Mouse (Mus musculus) embryonic fibroblast, embryonic 13.5 days (primary cell): ENCODE results near the gene Zfp408. TPM values are rescaled to one million over a fixed set of nuclear protein-coding genes. Genes with fewer than 3 reads are reported as not detected.
"Not testable (repeated sequence)": the region's sequence is repeated elsewhere in the genome, so short reads cannot be mapped to it uniquely, and the experiment has no call there.

Experiments used
- H3K27ac ChIP-seq: 2 replicates; pipeline ENCODE4 v1.5.1; 2012; ENCODE audit warnings: low read length, control low read depth, inconsistent platforms; ENCODE audit not compliant: insufficient read depth
- H3K4me1 ChIP-seq: 2 replicates; pipeline ENCODE4 v1.6.1; 2011; ENCODE audit warnings: low read length; ENCODE audit not compliant: control insufficient read depth, insufficient read depth
- H3K4me3 ChIP-seq: 2 replicates; pipeline ENCODE4 v1.5.1; 2011; ENCODE audit warnings: mild to moderate bottlenecking, control low read depth, low read length; ENCODE audit not compliant: insufficient read depth
- CTCF ChIP-seq: IDR thresholded peaks from 2 replicates; pipeline ENCODE4 v1.5.1; 2011; ENCODE audit warnings: mild to moderate bottlenecking, control low read depth, low read length, moderate library complexity, borderline replicate concordance; ENCODE audit not compliant: insufficient read depth
- POLR2A ChIP-seq: IDR thresholded peaks from 2 replicates; pipeline ENCODE4 v1.6.1; 2011; ENCODE audit warnings: low read depth, mild to moderate bottlenecking, control low read depth, low read length, moderate library complexity
- polyA plus RNA-seq: library from polyadenylated mRNA; stranded (reverse); fragments of >200 nt; gene quantifications from 2 replicates; pipeline ENCODE4 v1.2.4, GENCODE M21; 2011; ENCODE audit warnings: low read depth; ENCODE audit not compliant: missing spikeins, insufficient read length

Gene Zfp408
- polyA plus RNA-seq, 1 experiment: 17.1 TPM

GRCm38 (mm10) chr2:91628171-91628570, 21.4 kb downstream of the Zfp408 start:
- no peak overlapping the region for H3K27ac ChIP-seq
- no peaks in the 10 kb centered on the region for H3K4me1 ChIP-seq
- H3K4me3 ChIP-seq: no peak overlapping the region
- no peak for TF ChIP-seq CTCF

- Histone ChIP-seq H3K4me1 (no peaks in the 10 kb centered on the region), H3K4me3 (no peak overlapping the region), H3K27ac (no peak overlapping the region)
- no peak for TF ChIP-seq CTCF
- no peak for TF ChIP-seq POLR2A
Observed at GRCm38 (mm10) chr2:91627486-91627885, 22.1 kb downstream of the Zfp408 start.

GRCm38 (mm10) chr2:91623366-91623765, 26.2 kb downstream of the Zfp408 start:
- H3K27ac ChIP-seq, H3K4me3 ChIP-seq, H3K4me1 ChIP-seq: not testable (repeated sequence)

DNA sequence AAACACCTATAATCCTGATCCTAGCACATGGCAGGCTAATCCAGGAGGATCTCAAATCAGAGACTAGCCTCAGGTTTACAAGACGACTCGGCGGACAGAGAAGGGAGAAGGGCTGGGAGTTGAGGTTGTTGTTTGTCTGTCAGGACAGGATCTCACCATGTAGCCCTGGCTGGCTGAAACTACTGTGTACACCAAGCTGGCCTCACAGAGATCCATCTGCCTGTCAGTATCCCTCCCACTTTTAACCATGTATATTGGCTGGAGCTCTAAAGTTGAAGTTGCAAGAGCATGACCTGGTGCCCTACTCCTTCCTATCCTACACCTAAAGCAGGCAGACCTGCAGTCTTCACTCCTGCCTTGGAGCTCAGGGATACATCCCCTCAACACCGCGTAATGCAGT, 27.2 kb downstream of the Zfp408 start:
- TF ChIP-seq CTCF: no peak
- no peak for TF ChIP-seq POLR2A
- H3K27ac ChIP-seq: no peak overlapping the region
- no peaks in the 10 kb centered on the region for H3K4me1 ChIP-seq
- no peak overlapping the region for H3K4me3 ChIP-seq

DNA sequence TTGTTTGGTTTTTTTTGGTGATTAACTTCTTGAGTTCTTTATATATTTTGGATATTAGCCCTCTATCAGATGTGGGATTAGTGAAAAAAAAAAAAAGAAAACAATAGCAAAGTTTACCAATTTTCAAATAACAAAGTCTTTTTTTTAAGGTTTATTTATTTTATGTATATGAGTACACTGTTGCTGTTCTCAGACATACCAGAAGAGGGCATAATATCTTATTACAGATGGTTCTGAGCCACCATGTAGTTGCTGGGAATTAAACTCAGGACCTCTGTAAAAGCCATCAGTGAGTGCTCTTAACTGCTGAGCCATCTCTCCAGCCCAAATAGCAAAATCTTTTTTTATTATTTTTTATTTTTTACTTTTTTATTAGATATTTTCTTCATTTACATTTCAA, 40.2 kb downstream of the Zfp408 start:
- not testable (repeated sequence) for H3K27ac ChIP-seq, H3K4me3 ChIP-seq, H3K4me1 ChIP-seq

DNA sequence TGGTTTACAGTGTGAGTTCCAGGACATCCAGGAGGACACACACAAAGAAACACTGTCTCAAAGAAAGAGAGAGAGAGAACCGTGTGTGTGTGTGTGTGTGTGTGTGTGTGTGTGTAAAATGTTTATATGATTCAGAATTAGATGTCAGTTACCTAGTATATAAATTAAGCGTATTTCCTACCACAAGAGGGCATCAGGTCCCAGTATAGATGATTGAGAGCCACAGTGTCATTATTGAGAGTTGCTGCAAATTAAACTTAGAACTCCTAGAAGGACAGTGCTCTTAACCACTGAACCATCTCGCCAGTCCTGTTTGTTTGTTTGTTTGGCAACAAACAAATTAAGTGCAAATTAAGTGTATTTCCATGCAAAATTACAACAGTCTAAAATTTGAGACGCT, 47.2 kb downstream of the Zfp408 start:
- TF ChIP-seq CTCF (no peak), POLR2A (no peak)

DNA sequence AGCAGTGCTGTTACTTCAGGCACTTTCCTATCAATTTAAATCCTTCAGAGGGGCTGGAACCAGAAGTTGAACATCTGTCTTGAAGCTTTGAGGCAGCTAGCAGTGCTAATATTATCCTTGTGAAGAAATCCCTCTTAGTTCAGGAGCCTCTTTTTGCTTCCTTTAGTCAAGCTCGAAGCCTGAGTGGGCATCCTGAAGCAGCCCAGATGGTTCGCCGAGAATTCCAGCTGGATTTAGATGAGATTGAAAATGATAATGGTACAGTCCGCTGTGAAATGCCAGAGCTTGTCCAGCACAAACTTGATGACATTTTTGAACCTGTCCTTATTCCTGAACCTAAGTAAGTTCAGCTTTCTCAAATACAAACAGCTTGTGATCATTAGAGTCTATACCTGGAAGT, 49.1 kb downstream of the Zfp408 start:
- TF ChIP-seq POLR2A: no peak
- no peak for TF ChIP-seq CTCF
- no peaks in the 10 kb centered on the region; the same call in 1 of the 2 replicates for H3K4me1 ChIP-seq
- H3K4me3 ChIP-seq: no peak overlapping the region
- H3K27ac ChIP-seq: no peak overlapping the region

More for the DNA sequence above, 47.2 kb downstream of the Zfp408 start:
- Histone ChIP-seq H3K27ac (no peak overlapping the region), H3K4me1 (no peaks in the 10 kb centered on the region; the same call in 1 of the 2 replicates), H3K4me3 (no peak overlapping the region)

Other genes starting within 250 kb of the Zfp408 start
- 36.3 and 44.5 TPM in 2 replicates for gene 1110051M20Rik, start 205.1 kb downstream of the Zfp408 start, polyA plus RNA-seq
- 5.1 and 7.0 TPM in 2 replicates for gene Lrp4, start 192.3 kb downstream of the Zfp408 start, polyA plus RNA-seq
- gene Ckap5, start 123.0 kb downstream of the Zfp408 start, polyA plus RNA-seq: 79.8 and 102 TPM in 2 replicates
- not detected in 2 replicates for gene F2, start 13.4 kb downstream of the Zfp408 start, polyA plus RNA-seq
- 249 and 267 TPM in 2 replicates for gene Arhgap1, start 69 bp upstream of the Zfp408 start, polyA plus RNA-seq
- gene Atg13, start 60.8 kb upstream of the Zfp408 start, polyA plus RNA-seq: 19.8 and 20.6 TPM in 2 replicates
- 6.0 and 8.3 TPM in 2 replicates for gene Harbi1, start 61.1 kb upstream of the Zfp408 start, polyA plus RNA-seq
- 23.8 and 26.2 TPM in 2 replicates for gene Ambra1, start 80.3 kb upstream of the Zfp408 start, polyA plus RNA-seq